In the genomic region with DNA sequence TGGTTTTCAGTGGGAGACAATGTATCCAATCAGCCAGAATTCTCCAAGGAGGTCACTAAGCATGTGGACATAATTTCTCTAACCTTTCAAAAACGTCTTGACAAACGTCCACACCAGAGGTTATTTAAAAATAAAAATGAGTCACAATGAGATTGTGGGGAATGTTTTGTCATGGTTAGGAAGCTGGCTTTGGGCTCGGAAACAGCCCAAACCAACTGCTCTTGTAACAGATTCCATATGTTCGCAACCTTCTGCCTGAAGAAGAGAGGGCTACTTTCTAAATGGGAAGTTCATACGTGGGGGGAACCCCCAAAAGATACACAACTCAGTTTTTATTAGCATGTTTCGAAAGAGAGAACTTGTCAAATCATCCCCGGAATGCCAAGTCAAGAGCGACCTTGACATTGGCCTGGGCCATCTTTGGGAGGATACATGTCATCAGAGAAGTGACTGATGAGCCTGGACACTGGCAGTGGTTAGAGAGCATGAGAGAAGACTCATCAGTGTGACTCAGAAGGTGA, we compare ENCODE assay signal across 17 mouse cellular contexts.
A peak's percentile ranks its signal among the peaks of the same experiment; 100 is the strongest.
DNase-seq lines count a peak whose midpoint lies in the region; ATAC-seq and TF ChIP-seq lines count a peak whose summit lies in the region.
"Had no signal": no experiment of that assay in that cellular context is flagged by ENCODE, and none has a peak within 500 bp of the region (broad histone marks: within the 10 kb centered on the region; RNA-seq: fewer than 3 reads in every experiment).

No protein-coding gene starts in this region.

- H3K4me3 ChIP-seq in embryonic facial prominence, embryonic 14.5 days (ENCODE audit: low read depth, low read length) = no peak overlapping the region
- no peak overlapping the region for H3K4me3 ChIP-seq in embryonic facial prominence, embryonic 10.5 days
- no peak overlapping the region for H3K4me3 ChIP-seq in brown adipose tissue, adult 24 weeks (ENCODE audit: insufficient read depth, low read depth, low read length)
- no peak overlapping the region for H3K4me3 ChIP-seq in myocyte
- no peak overlapping the region for H3K4me3 ChIP-seq in liver, embryonic 11.5 days (ENCODE audit: low read depth, low read length)
- H3K4me3 ChIP-seq in midbrain, embryonic 13.5 days (replicated peaks) = no peak overlapping the region
- H3K4me3 ChIP-seq: hindbrain, embryonic 10.5 days; intestine, embryonic 15.5 days; megakaryocyte, embryonic 14.5 days had no signal

- no peak overlapping the region for H3K9ac ChIP-seq in embryonic facial prominence, embryonic 14.5 days (ENCODE audit: low read depth, low read length)
- no peak overlapping the region for H3K9ac ChIP-seq in liver, embryonic 11.5 days (ENCODE audit: low read depth, low read length)
- no peak overlapping the region for H3K9ac ChIP-seq in midbrain, embryonic 13.5 days (replicated peaks)
- H3K9ac ChIP-seq: intestine, embryonic 15.5 days; liver, embryonic 14.5 days had no signal

- H3K9me3 ChIP-seq in embryonic facial prominence, embryonic 14.5 days (ENCODE audit: control insufficient read depth, low read length) = no peaks in the 10 kb centered on the region
- no peaks in the 10 kb centered on the region for H3K9me3 ChIP-seq in embryonic facial prominence, embryonic 10.5 days
- no peaks in the 10 kb centered on the region for H3K9me3 ChIP-seq in liver, embryonic 11.5 days (ENCODE audit: control insufficient read depth, low read length)
- no peaks in the 10 kb centered on the region for H3K9me3 ChIP-seq in midbrain, embryonic 13.5 days
- H3K9me3 ChIP-seq: hindbrain, embryonic 10.5 days; intestine, embryonic 15.5 days had no signal

- DNase-seq in embryonic facial prominence, embryonic 14.5 days (ENCODE audit: low spot score) = peak; percentile 33
- no peak for DNase-seq in embryonic facial prominence, embryonic 10.5 days (ENCODE audit: low spot score)
- peak; percentile 42 for DNase-seq in ovary, adult 18-20 months (ENCODE audit: low spot score)
- DNase-seq in ovary, postnatal 10 days (ENCODE audit: low spot score) = no peak
- DNase-seq in liver, embryonic 11.5 days (ENCODE audit: low spot score) = no peak
- DNase-seq: cerebellum, postnatal 14 days; gastrocnemius, postnatal 10 days; left cerebral cortex, postnatal 4 days; spleen, adult 18-20 months had no signal

- H3ac ChIP-seq in myocyte (ENCODE audit: control insufficient read depth, insufficient read length) = no peak overlapping the region

- H3K27ac ChIP-seq in embryonic facial prominence, embryonic 14.5 days (replicated peaks; ENCODE audit: low read depth, low read length) = no peak overlapping the region
- no peak overlapping the region for H3K27ac ChIP-seq in embryonic facial prominence, embryonic 10.5 days (replicated peaks)
- H3K27ac ChIP-seq in brown adipose tissue, adult 24 weeks (replicated peaks; ENCODE audit: low read depth, low read length) = peak overlapping the region; percentile 56
- no peak overlapping the region for H3K27ac ChIP-seq in liver, embryonic 11.5 days (ENCODE audit: low read depth, low read length)
- no peak overlapping the region for H3K27ac ChIP-seq in midbrain, embryonic 13.5 days
- H3K27ac ChIP-seq: hindbrain, embryonic 10.5 days; intestine, embryonic 15.5 days; liver, embryonic 14.5 days had no signal

- ATAC-seq in embryonic facial prominence, embryonic 14.5 days (ENCODE audit: low read depth) = no peak
- ATAC-seq in liver, embryonic 11.5 days (replicated peaks; ENCODE audit: low FRiP score) = no peak
- ATAC-seq in midbrain, embryonic 13.5 days = no peak
- ATAC-seq: forebrain, embryonic 14.5 days; intestine, embryonic 15.5 days had no signal

- H3K36me3 ChIP-seq in embryonic facial prominence, embryonic 14.5 days (ENCODE audit: control insufficient read depth, insufficient read depth, low read length) = no peaks in the 10 kb centered on the region
- H3K36me3 ChIP-seq in embryonic facial prominence, embryonic 10.5 days (replicated peaks) = no peaks in the 10 kb centered on the region
- H3K36me3 ChIP-seq in myocyte (ENCODE audit: control insufficient read depth, insufficient read depth) = no peaks in the 10 kb centered on the region
- no peaks in the 10 kb centered on the region for H3K36me3 ChIP-seq in liver, embryonic 11.5 days (ENCODE audit: control insufficient read depth, insufficient read depth, low read length)
- no peaks in the 10 kb centered on the region for H3K36me3 ChIP-seq in midbrain, embryonic 13.5 days
- H3K36me3 ChIP-seq: hindbrain, embryonic 10.5 days; intestine, embryonic 15.5 days had no signal

- H3K79me2 ChIP-seq in myocyte (ENCODE audit: control insufficient read depth, insufficient read depth) = no peaks in the 10 kb centered on the region

- no peaks in the 10 kb centered on the region for H3K27me3 ChIP-seq in embryonic facial prominence, embryonic 14.5 days (replicated peaks; ENCODE audit: control insufficient read depth, insufficient read depth, low read length)
- no peaks in the 10 kb centered on the region for H3K27me3 ChIP-seq in embryonic facial prominence, embryonic 10.5 days (replicated peaks; ENCODE audit: low read depth, poor library complexity, severe bottlenecking)
- no peaks in the 10 kb centered on the region for H3K27me3 ChIP-seq in myocyte (ENCODE audit: control insufficient read depth, insufficient read depth, insufficient read length)
- no peaks in the 10 kb centered on the region for H3K27me3 ChIP-seq in liver, embryonic 11.5 days (replicated peaks; ENCODE audit: control insufficient read depth, insufficient read depth, low read length)
- H3K27me3 ChIP-seq in midbrain, embryonic 13.5 days = no peaks in the 10 kb centered on the region
- H3K27me3 ChIP-seq: intestine, embryonic 15.5 days; megakaryocyte, embryonic 14.5 days had no signal

- H3K4me1 ChIP-seq in embryonic facial prominence, embryonic 14.5 days (ENCODE audit: control insufficient read depth, insufficient read depth, low read length) = peaks cover 6% of the 10 kb centered on the region; the same call in 1 of the 2 replicates
- no peaks in the 10 kb centered on the region for H3K4me1 ChIP-seq in embryonic facial prominence, embryonic 10.5 days
- no peaks in the 10 kb centered on the region for H3K4me1 ChIP-seq in brown adipose tissue, adult 24 weeks (ENCODE audit: control insufficient read depth, insufficient read depth, insufficient read length, low read length)
- H3K4me1 ChIP-seq in liver, embryonic 11.5 days (replicated peaks; ENCODE audit: control insufficient read depth, insufficient read depth, low read length) = no peaks in the 10 kb centered on the region
- no peaks in the 10 kb centered on the region for H3K4me1 ChIP-seq in midbrain, embryonic 13.5 days (replicated peaks)
- H3K4me1 ChIP-seq: hindbrain, embryonic 10.5 days; intestine, embryonic 15.5 days had no signal

- TF ChIP-seq POLR2A in myocyte (IDR thresholded peaks at IDR 0.05; ENCODE audit: insufficient read length, low read depth) = no peak

- H3K4me2 ChIP-seq in embryonic facial prominence, embryonic 14.5 days (ENCODE audit: low read depth, low read length) = no peak overlapping the region
- H3K4me2 ChIP-seq in myocyte (ENCODE audit: low read depth) = peak overlapping the region; percentile 62
- no peak overlapping the region for H3K4me2 ChIP-seq in liver, embryonic 11.5 days
- no peak overlapping the region for H3K4me2 ChIP-seq in midbrain, embryonic 13.5 days (replicated peaks)
- H3K4me2 ChIP-seq: intestine, embryonic 15.5 days had no signal

- 56% methylated on average over 8 of the region's 8 CpGs for WGBS in embryonic facial prominence, embryonic 14.5 days
- WGBS in embryonic facial prominence, embryonic 10.5 days = 72% methylated on average over 8 of the region's 8 CpGs
- 75% methylated on average over 8 of the region's 8 CpGs for WGBS in liver, embryonic 11.5 days
- 84% methylated on average over 8 of the region's 8 CpGs for WGBS in midbrain, embryonic 13.5 days

TF ChIP-seq in myocyte, 11 proteins besides CTCF, POLR2A, EP300 and RAD21:
- TF ChIP-seq CEBPB (IDR thresholded peaks at IDR 0.05; ENCODE audit: insufficient read depth, poor library complexity, severe bottlenecking) (no peak), MYOG (IDR thresholded peaks at IDR 0.05; ENCODE audit: control insufficient read depth in 1 of 3, insufficient read depth in 1 of 3, insufficient read length in 2 of 3, low read depth in 2 of 3) (no peak), TCF3 (IDR thresholded peaks at IDR 0.05; ENCODE audit: insufficient read length, low read depth) (no peak), SRF (IDR thresholded peaks at IDR 0.05; ENCODE audit: control insufficient read depth, insufficient read length, low read depth) (no peak)
TF ChIP-seq in myocyte: peak in this region for 0.

Comparison
In these comparisons a context has a peak if more than half of its experiments do, and no peak if none do; other contexts are left out.
1. DNase-seq: peak in embryonic facial prominence, embryonic 14.5 days (single experiment) and ovary, adult 18-20 months (single experiment); none in embryonic facial prominence, embryonic 10.5 days (single experiment), ovary, postnatal 10 days (single experiment) and liver, embryonic 11.5 days (single experiment).